Mouse (Mus musculus): ENCODE results near the gene Npw.

Gene Npw

DNA sequence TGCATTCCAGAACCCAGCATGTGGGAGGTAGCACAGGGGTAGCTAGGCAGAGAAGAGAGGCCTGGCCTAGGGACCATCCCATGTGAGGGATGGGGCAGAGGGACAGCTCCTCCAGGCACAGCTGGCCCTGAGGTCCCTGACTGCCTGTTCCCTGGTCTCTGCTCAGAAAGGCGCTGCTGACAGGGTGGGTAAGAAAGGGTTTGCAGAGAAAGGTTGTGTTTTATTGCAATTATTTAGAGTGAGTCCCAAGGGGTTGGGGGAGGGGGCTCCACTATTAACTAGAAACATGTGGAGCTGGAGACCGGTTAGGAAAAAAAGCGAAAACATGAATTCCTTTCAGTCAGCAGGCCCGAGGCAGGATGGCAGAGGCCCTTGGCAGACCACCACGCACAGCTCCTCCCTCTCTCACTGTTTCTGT lies 18.7 kb downstream of the Npw start:
- Histone ChIP-seq H3K36me3 (ENCODE audit: control insufficient read depth, insufficient read depth, low read length, poor library complexity, severe bottlenecking) (no peaks in the 10 kb centered on the region), H3K27me3 (ENCODE audit: control insufficient read depth, insufficient read depth, low read length, poor library complexity, severe bottlenecking) (no peaks in the 10 kb centered on the region)
- no peak for DNase-seq (ENCODE audit: low read depth, low spot score)

DNA sequence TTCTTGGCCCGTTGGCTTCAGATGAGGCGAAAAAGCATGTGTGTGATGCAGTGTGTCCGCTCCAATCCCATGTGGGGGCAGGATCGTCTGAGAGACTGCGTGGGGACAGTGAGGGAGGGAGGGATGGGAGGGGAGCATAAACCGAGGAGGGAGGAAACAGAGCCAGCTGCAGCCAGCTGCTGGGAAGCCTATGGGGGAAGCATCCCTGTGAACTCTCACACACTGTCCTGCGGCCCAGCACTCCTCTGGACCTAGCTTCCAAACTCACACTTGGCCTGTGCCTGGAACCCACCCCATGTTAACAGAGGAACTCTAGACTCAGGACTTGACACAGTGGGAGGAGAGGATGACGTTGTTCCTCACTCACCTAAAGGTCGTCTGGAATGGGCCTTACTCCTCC lies 19.4 kb downstream of the Npw start:
- DNase-seq (ENCODE audit: low read depth, low spot score): no peak
- Histone ChIP-seq H3K36me3 (ENCODE audit: control insufficient read depth, insufficient read depth, low read length, poor library complexity, severe bottlenecking) (no peaks in the 10 kb centered on the region), H3K27me3 (ENCODE audit: control insufficient read depth, insufficient read depth, low read length, poor library complexity, severe bottlenecking) (no peaks in the 10 kb centered on the region)

DNA sequence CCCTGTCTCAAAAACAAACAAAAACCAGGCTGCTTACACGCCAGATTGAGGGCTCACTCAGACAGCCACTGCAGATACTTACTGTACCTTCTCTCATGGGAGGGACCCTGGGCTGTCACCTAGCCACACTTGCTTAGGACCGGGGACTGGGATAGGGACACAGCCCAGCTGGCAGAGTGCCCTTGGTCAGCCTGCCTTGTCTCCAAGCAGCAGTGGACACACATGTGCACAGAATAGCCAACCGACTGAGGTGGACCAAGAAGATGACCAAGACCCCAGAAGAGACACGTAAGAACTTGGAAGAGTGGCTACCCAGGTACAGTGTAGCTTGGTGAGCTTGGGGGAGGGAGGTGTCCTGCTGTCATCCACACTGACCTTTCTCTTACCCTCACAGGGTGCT lies 20.0 kb downstream of the Npw start:
- Histone ChIP-seq H3K27me3 (ENCODE audit: control insufficient read depth, insufficient read depth, low read length, poor library complexity, severe bottlenecking) (no peaks in the 10 kb centered on the region), H3K36me3 (ENCODE audit: control insufficient read depth, insufficient read depth, low read length, poor library complexity, severe bottlenecking) (no peaks in the 10 kb centered on the region)
- DNase-seq (ENCODE audit: low read depth, low spot score): no peak

- no peaks in the 10 kb centered on the region for H3K27me3 ChIP-seq (ENCODE audit: control insufficient read depth, insufficient read depth, low read length, poor library complexity, severe bottlenecking)
- no peaks in the 10 kb centered on the region for H3K36me3 ChIP-seq (ENCODE audit: control insufficient read depth, insufficient read depth, low read length, poor library complexity, severe bottlenecking)
- no peak for DNase-seq (ENCODE audit: low read depth, low spot score)
These were observed 21.3 kb downstream of the Npw start for GRCm38 (mm10) chr17:24636781-24637481.

GRCm38 (mm10) chr17:24635694-24636093 lies 22.6 kb downstream of the Npw start:
- H3K36me3 ChIP-seq (ENCODE audit: control insufficient read depth, insufficient read depth, low read length, poor library complexity, severe bottlenecking): no peaks in the 10 kb centered on the region
- no peaks in the 10 kb centered on the region for H3K27me3 ChIP-seq (ENCODE audit: control insufficient read depth, insufficient read depth, low read length, poor library complexity, severe bottlenecking)
- DNase-seq (ENCODE audit: low read depth, low spot score): no peak

- H3K36me3 ChIP-seq (ENCODE audit: control insufficient read depth, insufficient read depth, low read length, poor library complexity, severe bottlenecking): no peaks in the 10 kb centered on the region
- DNase-seq (ENCODE audit: low read depth, low spot score): no peak
These were observed 23.2 kb downstream of the Npw start for GRCm38 (mm10) chr17:24635024-24635423.

DNA sequence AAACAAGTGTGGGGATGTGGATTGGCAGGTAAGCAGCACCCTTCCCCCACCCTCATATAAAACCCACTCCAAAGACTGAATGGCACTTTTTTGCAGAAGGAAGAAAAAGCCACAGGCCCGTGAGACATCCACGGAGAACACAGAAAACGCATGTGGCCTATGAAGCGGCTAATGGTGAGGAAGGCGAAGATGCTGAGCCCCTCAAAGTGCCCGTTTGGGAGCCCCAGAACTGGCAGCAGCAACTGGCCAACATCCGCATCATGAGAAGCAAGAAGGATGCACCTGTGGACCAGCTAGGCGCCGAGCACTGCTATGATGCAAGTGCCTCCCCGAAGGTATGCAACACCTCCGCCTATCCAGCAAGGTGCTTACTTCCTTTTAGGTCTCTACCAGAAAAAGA lies 24.4 kb downstream of the Npw start:
- Histone ChIP-seq H3K27me3 (ENCODE audit: control insufficient read depth, insufficient read depth, low read length, poor library complexity, severe bottlenecking) (no peaks in the 10 kb centered on the region), H3K36me3 (ENCODE audit: control insufficient read depth, insufficient read depth, low read length, poor library complexity, severe bottlenecking) (no peaks in the 10 kb centered on the region)
- no peak for DNase-seq (ENCODE audit: low read depth, low spot score)

More at GRCm38 (mm10) chr17:24635024-24635423, 23.2 kb downstream of the Npw start:
- no peaks in the 10 kb centered on the region for H3K27me3 ChIP-seq (ENCODE audit: control insufficient read depth, insufficient read depth, low read length, poor library complexity, severe bottlenecking)

GRCm38 (mm10) chr17:24632813-24633449 lies 25.3 kb downstream of the Npw start:
- no peak for DNase-seq (ENCODE audit: low read depth, low spot score)
- Histone ChIP-seq H3K36me3 (ENCODE audit: control insufficient read depth, insufficient read depth, low read length, poor library complexity, severe bottlenecking) (no peaks in the 10 kb centered on the region), H3K27me3 (ENCODE audit: control insufficient read depth, insufficient read depth, low read length, poor library complexity, severe bottlenecking) (no peaks in the 10 kb centered on the region)

DNA sequence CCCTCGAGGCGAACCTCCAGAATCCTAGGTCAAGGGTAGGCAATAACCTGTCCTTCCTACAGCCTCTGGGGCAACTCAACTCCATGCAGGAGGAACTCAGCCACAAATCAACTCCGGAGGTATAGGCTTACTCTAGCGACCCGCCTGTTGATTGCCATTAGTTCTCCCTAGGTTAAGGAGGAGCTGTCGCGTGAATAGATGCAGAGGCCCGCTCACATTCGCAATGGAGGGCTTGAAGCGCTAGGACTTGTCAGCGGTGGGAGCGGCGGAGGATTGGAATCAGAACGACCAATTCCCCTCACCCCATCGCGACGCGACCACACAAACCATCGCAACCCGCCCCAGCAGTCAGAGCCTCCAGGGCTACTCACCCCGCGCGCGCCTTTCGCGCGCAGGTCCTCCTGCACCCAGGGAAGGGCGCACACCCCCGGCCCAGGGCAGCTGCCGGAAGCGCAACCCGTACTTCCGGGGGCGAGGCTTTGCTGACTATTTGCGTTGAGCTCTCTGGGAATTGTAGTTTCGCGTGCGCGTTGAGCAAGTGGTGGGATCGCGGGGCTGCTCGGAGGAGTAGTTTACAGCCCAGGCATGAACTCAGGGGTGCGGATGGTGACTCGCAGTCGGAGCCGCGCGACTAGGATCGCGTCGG lies 26.0 kb downstream of the Npw start, which contains the start of the genes Tsc2 and Nthl1:
Gene Tsc2 (minus strand): TSS at position 464 of the 646 bp plus-strand sequence.
Gene Nthl1 (plus strand): TSS at position 514 of the 646 bp plus-strand sequence.
- Histone ChIP-seq H3K27me3 (ENCODE audit: control insufficient read depth, insufficient read depth, low read length, poor library complexity, severe bottlenecking) (no peaks in the 10 kb centered on the region), H3K36me3 (ENCODE audit: control insufficient read depth, insufficient read depth, low read length, poor library complexity, severe bottlenecking) (no peaks in the 10 kb centered on the region)
- peak; percentile 79 for DNase-seq (ENCODE audit: low read depth, low spot score)

DNA sequence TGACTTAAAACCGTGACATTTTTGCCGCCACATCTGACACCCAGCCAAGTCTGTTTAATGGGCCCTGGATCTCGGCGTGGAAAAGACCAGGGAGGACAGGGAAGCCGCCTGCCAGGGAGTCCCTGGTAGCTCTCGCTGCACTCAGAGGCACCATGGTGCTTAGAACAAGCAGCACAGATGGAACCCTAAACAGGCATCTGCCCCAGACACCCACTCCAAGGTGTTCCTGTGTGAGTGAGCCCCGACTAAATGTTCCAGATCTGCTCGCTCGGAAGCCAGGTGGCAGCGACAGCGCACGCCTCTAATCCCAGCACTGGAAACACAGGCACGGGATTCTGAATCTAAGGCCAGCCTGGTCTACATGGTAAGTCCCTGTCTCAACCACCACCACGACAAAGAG lies 28.2 kb downstream of the Npw start:
- Histone ChIP-seq H3K27me3 (ENCODE audit: control insufficient read depth, insufficient read depth, low read length, poor library complexity, severe bottlenecking) (no peaks in the 10 kb centered on the region), H3K36me3 (ENCODE audit: control insufficient read depth, insufficient read depth, low read length, poor library complexity, severe bottlenecking) (no peaks in the 10 kb centered on the region; the same call in 1 of the 2 replicates)
- no peak for DNase-seq (ENCODE audit: low read depth, low spot score)

- DNase-seq (ENCODE audit: low read depth, low spot score): peak; percentile 81
- peaks cover 3% of the 10 kb centered on the region; the same call in 1 of the 2 replicates for H3K36me3 ChIP-seq (ENCODE audit: control insufficient read depth, insufficient read depth, low read length, poor library complexity, severe bottlenecking)
- no peaks in the 10 kb centered on the region for H3K27me3 ChIP-seq (ENCODE audit: control insufficient read depth, insufficient read depth, low read length, poor library complexity, severe bottlenecking)
These were observed 29.6 kb downstream of the Npw start for GRCm38 (mm10) chr17:24628646-24629045.

DNA sequence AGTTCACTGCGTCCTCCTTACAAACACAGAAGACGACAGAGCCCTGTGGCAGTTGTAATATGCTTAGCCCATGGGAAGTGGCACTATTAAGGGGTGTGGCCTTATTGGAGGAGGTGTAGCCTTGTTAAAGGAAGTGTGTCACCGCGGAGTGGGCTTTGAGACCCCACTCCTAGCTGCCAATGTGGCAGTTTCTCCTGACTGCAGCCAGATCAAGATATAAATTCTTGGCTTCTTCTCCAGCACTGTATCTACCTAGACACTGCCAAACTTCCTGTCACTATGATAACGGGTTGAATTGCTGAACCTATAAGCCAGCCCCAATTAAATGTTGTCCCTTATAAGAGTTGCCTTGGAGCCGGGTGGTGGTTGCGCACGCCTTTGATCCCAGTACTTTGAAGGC lies 32.8 kb downstream of the Npw start:
- DNase-seq (ENCODE audit: low read depth, low spot score): no peak
- H3K27me3 ChIP-seq (ENCODE audit: control insufficient read depth, insufficient read depth, low read length, poor library complexity, severe bottlenecking): no peaks in the 10 kb centered on the region
- peaks cover 4% of the 10 kb centered on the region; the same call in 1 of the 2 replicates for H3K36me3 ChIP-seq (ENCODE audit: control insufficient read depth, insufficient read depth, low read length, poor library complexity, severe bottlenecking)

DNA sequence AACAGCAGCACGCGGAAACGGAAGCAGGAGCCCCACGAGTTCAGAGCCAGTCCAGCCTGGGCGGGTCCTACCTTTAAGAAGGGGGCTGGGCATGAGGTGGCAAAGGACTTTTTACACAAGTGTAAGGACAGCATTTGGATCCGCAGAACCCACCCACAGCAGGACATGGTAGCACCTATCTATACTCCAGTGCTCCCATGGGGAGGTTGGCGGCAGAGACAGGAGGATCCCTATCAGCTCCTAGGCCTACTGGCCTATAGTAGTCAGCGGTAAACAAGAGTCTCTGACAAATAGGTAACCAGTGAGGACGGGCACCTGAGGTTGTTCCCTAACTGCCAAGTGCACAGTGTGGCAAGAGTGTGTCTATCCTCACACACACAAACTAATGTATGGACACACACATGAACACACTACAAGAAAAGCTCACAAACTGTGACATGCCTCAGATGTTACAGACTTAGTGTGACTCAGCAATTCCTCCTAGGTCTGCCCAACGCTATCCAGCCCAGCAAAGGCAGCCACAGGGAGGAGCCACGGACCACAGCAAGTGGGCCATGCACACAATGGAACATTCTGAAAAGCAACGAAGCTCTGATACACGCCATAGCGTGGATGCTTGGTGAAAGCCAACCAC lies 40.6 kb downstream of the Npw start:
- no peaks in the 10 kb centered on the region for H3K27me3 ChIP-seq (ENCODE audit: control insufficient read depth, insufficient read depth, low read length, poor library complexity, severe bottlenecking)
- no peak for DNase-seq (ENCODE audit: low read depth, low spot score)
- H3K36me3 ChIP-seq (ENCODE audit: control insufficient read depth, insufficient read depth, low read length, poor library complexity, severe bottlenecking): peaks cover 9% of the 10 kb centered on the region

DNA sequence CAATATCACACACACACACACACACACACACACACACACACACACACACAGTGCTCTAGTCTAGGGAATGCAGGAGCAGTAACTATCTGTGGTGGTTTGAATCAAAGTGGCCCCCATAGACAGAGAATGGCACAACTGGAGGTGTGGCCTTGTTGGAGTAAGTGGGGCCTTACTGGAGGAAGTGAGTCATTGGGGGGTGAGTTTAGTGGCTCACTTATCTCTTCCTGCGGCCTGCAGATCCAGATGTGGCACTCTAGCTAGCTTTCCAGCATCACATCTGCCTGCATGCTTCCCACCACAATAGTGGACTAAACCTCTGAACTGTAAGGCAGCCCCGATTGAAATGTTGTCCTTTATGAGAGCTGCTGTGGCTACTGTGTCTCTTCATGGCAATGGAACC lies 47.5 kb downstream of the Npw start:
- no peaks in the 10 kb centered on the region for H3K27me3 ChIP-seq (ENCODE audit: control insufficient read depth, insufficient read depth, low read length, poor library complexity, severe bottlenecking)
- no peak for DNase-seq (ENCODE audit: low read depth, low spot score)
- peaks cover 4% of the 10 kb centered on the region; the same call in 1 of the 2 replicates for H3K36me3 ChIP-seq (ENCODE audit: control insufficient read depth, insufficient read depth, low read length, poor library complexity, severe bottlenecking)

- H3K27me3 ChIP-seq (ENCODE audit: control insufficient read depth, insufficient read depth, low read length, poor library complexity, severe bottlenecking): no peaks in the 10 kb centered on the region
- DNase-seq (ENCODE audit: low read depth, low spot score): no peak
- no peaks in the 10 kb centered on the region; the same call in 1 of the 2 replicates for H3K36me3 ChIP-seq (ENCODE audit: control insufficient read depth, insufficient read depth, low read length, poor library complexity, severe bottlenecking)
These were observed 49.4 kb downstream of the Npw start for GRCm38 (mm10) chr17:24608874-24609273.
